Mouse (Mus musculus) skeletal muscle tissue, postnatal 0 days (tissue): ENCODE data around the gene Frmd5. TPM values are rescaled to one million over a fixed set of nuclear protein-coding genes. Genes with fewer than 3 reads are reported as not detected.

Experiments used
- polyA plus RNA-seq: library from polyadenylated mRNA; unstranded; fragments of >200 nt; fragmentation: Nextera tagmentation; extraction: Ambion mirVana; gene quantifications from 2 replicates; pipeline ENCODE4 v1.2.1, GENCODE M21; 2015

Frmd5 gene
- 0.37 and 0.38 TPM in 2 replicates for polyA plus RNA-seq

GRCm38 (mm10) chr2:121806959-121807653 lies at the start of gene Frmd5:
Gene Frmd5 (minus strand): TSS chr2:121807087.

DNA sequence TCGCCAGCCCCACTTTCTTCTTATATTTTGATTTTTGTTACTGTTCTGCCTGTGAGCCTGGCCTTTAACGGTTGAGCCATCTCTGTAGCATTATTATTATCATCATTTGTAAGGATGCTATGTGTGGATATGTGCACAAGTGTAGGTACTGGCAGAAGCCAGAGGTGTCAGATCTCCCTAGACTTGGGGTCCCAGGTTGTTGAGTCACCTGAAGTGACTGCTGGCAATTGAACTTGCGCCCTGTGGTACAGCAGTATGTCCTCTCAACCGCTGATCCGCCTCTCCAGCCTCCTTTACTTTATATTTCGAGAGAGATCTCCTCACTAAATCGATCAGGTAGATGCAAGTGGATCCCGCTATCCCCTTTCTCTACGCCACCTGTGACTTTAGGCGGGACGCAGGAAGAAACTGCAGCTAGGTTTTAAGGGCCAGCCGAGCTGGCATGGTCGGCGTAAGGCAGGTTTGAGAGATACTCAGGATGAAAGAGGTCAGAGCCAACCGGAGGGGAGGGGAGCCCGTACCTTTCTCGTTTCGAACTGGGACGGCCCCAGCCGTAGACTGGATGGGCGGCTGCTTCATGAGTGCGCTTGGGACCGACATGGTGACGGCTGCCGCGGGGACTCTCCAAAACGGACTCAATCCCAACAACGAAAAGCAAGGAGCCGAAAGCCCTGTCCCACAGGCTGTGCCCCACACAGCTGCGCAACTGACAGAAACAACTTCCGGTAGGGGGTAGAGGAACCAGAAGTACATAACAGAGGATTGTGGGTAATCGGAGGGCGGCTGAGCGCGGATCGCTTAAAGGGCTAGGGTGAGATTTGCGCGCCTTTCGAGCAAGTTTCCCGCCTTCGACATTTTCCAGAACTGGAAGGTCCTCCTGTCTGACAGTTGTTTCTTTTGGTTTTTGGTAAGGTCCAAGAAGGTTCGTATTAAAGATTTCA lies 300.7 kb downstream of the Frmd5 start, which contains the start of the genes Mfap1a and Wdr76:
Mfap1a (minus strand) TSS at position 724 of the 941 bp plus-strand sequence.
Wdr76 (plus strand) TSS at position 782 of the 941 bp plus-strand sequence.

Other genes with a start within 250 kb of the Frmd5 start
- gene Casc4, start 59.9 kb upstream of the Frmd5 start, polyA plus RNA-seq, result 17.6 and 18.0 TPM in 2 replicates
- gene Ctdspl2, start 148.9 kb upstream of the Frmd5 start, polyA plus RNA-seq, result 23.8 and 26.4 TPM in 2 replicates
- 0.15 and 0.21 TPM in 2 replicates for gene Mageb3, start 149.0 kb upstream of the Frmd5 start, polyA plus RNA-seq
- gene Eif3j1, start 221.5 kb upstream of the Frmd5 start, polyA plus RNA-seq, result 11.5 and 13.1 TPM in 2 replicates